Mouse (Mus musculus): ENCODE results near the gene Apba1. TPM values are rescaled to one million over a fixed set of nuclear protein-coding genes. Genes with fewer than 3 reads are reported as not detected.

Apba1 gene
- polyA plus RNA-seq, 2 experiments, result 0.55 to 2.5 TPM

GRCm38 (mm10) chr19:23806796-23807195 is 48.1 kb downstream of the Apba1 start:
- no peak for TF ChIP-seq POLR2A (IDR thresholded peaks at IDR 0.05; ENCODE audit: borderline replicate concordance, extremely low read depth, insufficient read depth, insufficient read length)
- DNase-seq (ENCODE audit: low spot score), result no peak
- WGBS, result 50% methylated on average over 6 of the region's 6 CpGs
- Histone ChIP-seq H3K27me3 (ENCODE audit: control insufficient read depth, insufficient read depth, low read length) (no peaks in the 10 kb centered on the region), H3K36me3 (ENCODE audit: control insufficient read depth, insufficient read depth, low read length) (no peaks in the 10 kb centered on the region), H3K27ac (replicated peaks; ENCODE audit: low read depth, low read length) (no peak overlapping the region), H3K9ac (ENCODE audit: low read depth, low read length, severe bottlenecking) (no peak overlapping the region), H3K4me2 (replicated peaks; ENCODE audit: low read depth, low read length, severe bottlenecking) (no peak overlapping the region), H3K9me3 (ENCODE audit: control insufficient read depth, low read length) (no peaks in the 10 kb centered on the region), H3K4me3 (replicated peaks; ENCODE audit: low read length) (no peak overlapping the region), H3K4me1 (ENCODE audit: control insufficient read depth, insufficient read depth, low read length) (no peaks in the 10 kb centered on the region)
- ATAC-seq (ENCODE audit: low FRiP score, low read depth), result no peak

GRCm38 (mm10) chr19:23807371-23807770 is 48.7 kb downstream of the Apba1 start:
- Histone ChIP-seq H3K4me3 (replicated peaks; ENCODE audit: low read length) (no peak overlapping the region), H3K27me3 (ENCODE audit: control insufficient read depth, insufficient read depth, low read length) (no peaks in the 10 kb centered on the region), H3K4me2 (replicated peaks; ENCODE audit: low read depth, low read length, severe bottlenecking) (no peak overlapping the region), H3K9ac (ENCODE audit: low read depth, low read length, severe bottlenecking) (no peak overlapping the region), H3K9me3 (ENCODE audit: control insufficient read depth, low read length) (no peaks in the 10 kb centered on the region), H3K36me3 (ENCODE audit: control insufficient read depth, insufficient read depth, low read length) (no peaks in the 10 kb centered on the region), H3K27ac (replicated peaks; ENCODE audit: low read depth, low read length) (no peak overlapping the region), H3K4me1 (ENCODE audit: control insufficient read depth, insufficient read depth, low read length) (no peaks in the 10 kb centered on the region)
- no peak for TF ChIP-seq POLR2A (IDR thresholded peaks at IDR 0.05; ENCODE audit: borderline replicate concordance, extremely low read depth, insufficient read depth, insufficient read length)
- WGBS, result 75% methylated on average over 8 of the region's 8 CpGs
- no peak for DNase-seq (ENCODE audit: low spot score)
- ATAC-seq (ENCODE audit: low FRiP score, low read depth), result no peak

- H3K4me1 ChIP-seq (ENCODE audit: control insufficient read depth, insufficient read depth, low read length), result no peaks in the 10 kb centered on the region
- WGBS, result 45% methylated on average over 1 of the region's 1 CpGs
- H3K36me3 ChIP-seq (ENCODE audit: control insufficient read depth, insufficient read depth, low read length), result no peaks in the 10 kb centered on the region
- DNase-seq (ENCODE audit: low spot score), result no peak
- H3K4me3 ChIP-seq (replicated peaks; ENCODE audit: low read length), result no peak overlapping the region
- H3K27me3 ChIP-seq (ENCODE audit: control insufficient read depth, insufficient read depth, low read length), result no peaks in the 10 kb centered on the region
- H3K27ac ChIP-seq (replicated peaks; ENCODE audit: low read depth, low read length), result no peak overlapping the region
- no peak for ATAC-seq (ENCODE audit: low FRiP score, low read depth)
- no peak overlapping the region for H3K9ac ChIP-seq (ENCODE audit: low read depth, low read length, severe bottlenecking)
- H3K4me2 ChIP-seq (replicated peaks; ENCODE audit: low read depth, low read length, severe bottlenecking), result no peak overlapping the region
- no peaks in the 10 kb centered on the region for H3K9me3 ChIP-seq (ENCODE audit: control insufficient read depth, low read length)
- no peak for TF ChIP-seq POLR2A (IDR thresholded peaks at IDR 0.05; ENCODE audit: borderline replicate concordance, extremely low read depth, insufficient read depth, insufficient read length)
These were observed 50.5 kb downstream of the Apba1 start for GRCm38 (mm10) chr19:23809236-23809635.

GRCm38 (mm10) chr19:23810512-23810911 is 51.8 kb downstream of the Apba1 start:
- DNase-seq (ENCODE audit: low spot score) (no peak), ATAC-seq (ENCODE audit: low FRiP score, low read depth) (no peak)
- Histone ChIP-seq H3K27me3 (ENCODE audit: control insufficient read depth, insufficient read depth, low read length) (no peaks in the 10 kb centered on the region), H3K4me1 (ENCODE audit: control insufficient read depth, insufficient read depth, low read length) (no peaks in the 10 kb centered on the region), H3K9me3 (ENCODE audit: control insufficient read depth, low read length) (no peaks in the 10 kb centered on the region), H3K27ac (replicated peaks; ENCODE audit: low read depth, low read length) (no peak overlapping the region), H3K9ac (ENCODE audit: low read depth, low read length, severe bottlenecking) (no peak overlapping the region), H3K4me2 (replicated peaks; ENCODE audit: low read depth, low read length, severe bottlenecking) (no peak overlapping the region), H3K36me3 (ENCODE audit: control insufficient read depth, insufficient read depth, low read length) (no peaks in the 10 kb centered on the region), H3K4me3 (replicated peaks; ENCODE audit: low read length) (no peak overlapping the region)
- WGBS, result 78% methylated on average over 5 of the region's 5 CpGs
- no peak for TF ChIP-seq POLR2A (IDR thresholded peaks at IDR 0.05; ENCODE audit: borderline replicate concordance, extremely low read depth, insufficient read depth, insufficient read length)

- Histone ChIP-seq H3K36me3 (ENCODE audit: control insufficient read depth, insufficient read depth, low read length) (no peaks in the 10 kb centered on the region), H3K27ac (replicated peaks; ENCODE audit: low read depth, low read length) (no peak overlapping the region), H3K27me3 (ENCODE audit: control insufficient read depth, insufficient read depth, low read length) (no peaks in the 10 kb centered on the region), H3K4me3 (replicated peaks; ENCODE audit: low read length) (no peak overlapping the region), H3K9ac (ENCODE audit: low read depth, low read length, severe bottlenecking) (no peak overlapping the region), H3K4me1 (ENCODE audit: control insufficient read depth, insufficient read depth, low read length) (no peaks in the 10 kb centered on the region), H3K9me3 (ENCODE audit: control insufficient read depth, low read length) (no peaks in the 10 kb centered on the region), H3K4me2 (replicated peaks; ENCODE audit: low read depth, low read length, severe bottlenecking) (no peak overlapping the region)
- no peak for TF ChIP-seq POLR2A (IDR thresholded peaks at IDR 0.05; ENCODE audit: borderline replicate concordance, extremely low read depth, insufficient read depth, insufficient read length)
- WGBS, result 76% methylated on average over 5 of the region's 5 CpGs
- DNase-seq (ENCODE audit: low spot score), result no peak
- no peak for ATAC-seq (ENCODE audit: low FRiP score, low read depth)
These were observed 52.3 kb downstream of the Apba1 start for GRCm38 (mm10) chr19:23810976-23811375.

- 87% methylated on average over 13 of the region's 13 CpGs for WGBS
These were observed 58.1 kb downstream of the Apba1 start for GRCm38 (mm10) chr19:23816762-23817161.

More at GRCm38 (mm10) chr19:23816762-23817161, 58.1 kb downstream of the Apba1 start:
- ATAC-seq (ENCODE audit: low FRiP score, low read depth) (no peak), DNase-seq (ENCODE audit: low spot score) (no peak)
- Histone ChIP-seq H3K4me2 (replicated peaks; ENCODE audit: low read depth, low read length, severe bottlenecking) (no peak overlapping the region), H3K9me3 (ENCODE audit: control insufficient read depth, low read length) (no peaks in the 10 kb centered on the region), H3K4me3 (replicated peaks; ENCODE audit: low read length) (no peak overlapping the region), H3K27ac (replicated peaks; ENCODE audit: low read depth, low read length) (no peak overlapping the region), H3K4me1 (ENCODE audit: control insufficient read depth, insufficient read depth, low read length) (no peaks in the 10 kb centered on the region), H3K36me3 (ENCODE audit: control insufficient read depth, insufficient read depth, low read length) (no peaks in the 10 kb centered on the region), H3K27me3 (ENCODE audit: control insufficient read depth, insufficient read depth, low read length) (no peaks in the 10 kb centered on the region), H3K9ac (ENCODE audit: low read depth, low read length, severe bottlenecking) (no peak overlapping the region)
- no peak for TF ChIP-seq POLR2A (IDR thresholded peaks at IDR 0.05; ENCODE audit: borderline replicate concordance, extremely low read depth, insufficient read depth, insufficient read length)
